ENCODE assay signal across 30 mouse cellular contexts in the genomic region with DNA sequence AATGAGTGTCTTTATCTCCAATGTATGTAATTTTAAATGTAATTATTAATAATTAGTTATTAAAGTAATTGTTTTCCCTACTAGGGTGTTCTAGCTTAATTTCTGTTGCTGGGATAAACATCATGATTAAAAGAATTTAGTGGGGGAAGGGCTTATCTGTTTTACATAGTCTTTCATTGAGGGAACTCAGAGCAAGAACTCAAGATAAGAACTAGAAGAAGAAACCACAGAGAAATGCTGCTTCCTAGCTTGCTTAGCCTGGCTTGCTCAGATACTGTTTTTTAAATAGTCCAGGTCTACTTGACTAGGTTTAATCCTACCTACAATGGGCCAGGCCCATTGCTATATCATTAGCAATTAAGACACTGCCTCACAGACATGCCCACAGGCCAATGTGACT.
"Had no signal": no experiment of that assay in that cellular context is flagged by ENCODE, and none has a peak within 500 bp of the region (broad histone marks: within the 10 kb centered on the region; RNA-seq: fewer than 3 reads in every experiment).

No protein-coding gene starts in this region.

- H3K36me3 ChIP-seq: heart, embryonic 10.5 days; heart, embryonic 12.5 days; heart, embryonic 13.5 days; heart, embryonic 15.5 days; hindbrain, embryonic 10.5 days; hindbrain, embryonic 12.5 days; hindbrain, embryonic 13.5 days; hindbrain, embryonic 15.5 days; intestine, embryonic 15.5 days; kidney, embryonic 15.5 days had no signal

- H3K27ac ChIP-seq: heart, embryonic 10.5 days; heart, embryonic 13.5 days; heart, embryonic 15.5 days; hindbrain, embryonic 10.5 days; hindbrain, embryonic 12.5 days; hindbrain, embryonic 13.5 days; hindbrain, embryonic 14.5 days; hindbrain, embryonic 15.5 days; hindbrain, postnatal 0 days; intestine, embryonic 15.5 days; kidney, embryonic 15.5 days; kidney, postnatal 0 days; layer of hippocampus, adult 2 months; left cerebral cortex, adult 2 months had no signal

- H3K9ac ChIP-seq: heart, embryonic 12.5 days; heart, embryonic 13.5 days; heart, embryonic 15.5 days; hindbrain, embryonic 12.5 days; hindbrain, embryonic 13.5 days; hindbrain, embryonic 14.5 days; hindbrain, embryonic 15.5 days; intestine, embryonic 15.5 days; kidney, embryonic 15.5 days had no signal

- H3K27me3 ChIP-seq: heart, embryonic 12.5 days; heart, embryonic 13.5 days; heart, embryonic 15.5 days; hindbrain, embryonic 12.5 days; hindbrain, embryonic 13.5 days; hindbrain, embryonic 15.5 days; intestine, embryonic 15.5 days; kidney, embryonic 15.5 days had no signal

- H3K9me3 ChIP-seq: heart, embryonic 10.5 days; heart, embryonic 12.5 days; heart, embryonic 13.5 days; heart, embryonic 15.5 days; hindbrain, embryonic 10.5 days; intestine, embryonic 15.5 days; kidney, embryonic 15.5 days had no signal

- H3K4me1 ChIP-seq: hindbrain, embryonic 10.5 days; hindbrain, embryonic 12.5 days; hindbrain, embryonic 13.5 days; hindbrain, embryonic 15.5 days; intestine, embryonic 15.5 days; kidney, embryonic 15.5 days had no signal

- H3K4me3 ChIP-seq: heart, embryonic 10.5 days; heart, embryonic 12.5 days; heart, embryonic 13.5 days; heart, embryonic 15.5 days; hindbrain, embryonic 10.5 days; hindbrain, embryonic 12.5 days; hindbrain, embryonic 13.5 days; hindbrain, embryonic 15.5 days; intestine, embryonic 15.5 days; kidney, embryonic 15.5 days; layer of hippocampus, adult 2 months; left cerebral cortex, adult 2 months had no signal

- DNase-seq: heart, postnatal 10 days; heart, postnatal 14 days; heart, postnatal 36 days; heart, postnatal 4 days; kidney, adult 11 months; kidney, adult 18-20 months; kidney, adult 2 months; kidney, adult 8-10 months; kidney, adult 9 months; kidney, postnatal 10 days; kidney, postnatal 14 days; kidney, postnatal 25 days; kidney, postnatal 4 days; layer of hippocampus, adult 9-11 months; layer of hippocampus, postnatal 36 days had no signal
